Mouse (Mus musculus) hematopoietic stem cell, adult 5-6 weeks (primary cell): ENCODE measurements at regions not wholly inside any gene's neighbourhood (a gene's known extent, or its start where the extent isn't known, plus 50 kb on each side); places are given as distances from the start of the nearest gene placed in this dataset.

Source experiments
- ATAC-seq, 2 experiments: fragments of 125-278 bp in 1 of 2; replicated peaks in 1 of 2; 2 replicates each; pipeline ENCODE4 v1.8.0; 2016 to 2017; ENCODE audit warnings: inconsistent platforms in 2 of 2, mild to moderate bottlenecking in 2 of 2, moderate number of reproducible peaks in 2 of 2, low read depth in 1 of 2, moderate TSS enrichment in 1 of 2; ENCODE audit not compliant: low FRiP score in 2 of 2, poor library complexity in 2 of 2, severe bottlenecking in 2 of 2, insufficient read depth in 1 of 2, low TSS enrichment in 1 of 2

- no peak for ATAC-seq
Measured at GRCm38 (mm10) chr5:119364250-119364649, 306.2 kb upstream of the Tbx3 start.

DNA sequence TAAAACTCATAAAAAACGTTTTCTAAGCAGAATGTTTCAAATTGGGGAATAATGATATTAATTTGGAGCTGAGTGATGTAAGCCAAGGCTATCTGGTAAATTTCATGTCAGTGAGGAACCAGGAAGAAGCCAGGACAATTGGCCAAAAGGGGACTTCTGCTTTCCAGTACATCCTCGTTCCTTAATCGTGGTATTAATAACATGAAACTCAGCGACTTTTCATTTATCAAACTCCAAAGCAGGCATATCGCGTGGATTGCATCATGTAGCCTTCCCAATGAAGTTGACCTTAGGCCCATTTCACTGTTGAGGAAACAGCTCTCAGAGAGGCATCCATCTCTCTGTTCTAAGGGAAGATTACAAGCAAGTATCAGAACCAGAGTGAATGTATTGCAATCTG, 305.3 kb upstream of the Tbx3 start:
- ATAC-seq = no peak

- ATAC-seq = no peak
Measured at GRCm38 (mm10) chr5:119366296-119366695, 304.2 kb upstream of the Tbx3 start.

- ATAC-seq = no peak
Measured at GRCm38 (mm10) chr5:119370481-119370880, 300.0 kb upstream of the Tbx3 start.

- ATAC-seq = peak in 1 of 2 experiments; percentile 6; a peak in 1 of 4 replicates
Measured at GRCm38 (mm10) chr5:119370931-119371330, 299.5 kb upstream of the Tbx3 start.

GRCm38 (mm10) chr5:119373774-119374700, 296.4 kb upstream of the Tbx3 start:
- no peak for ATAC-seq

- ATAC-seq = no peak
Measured at GRCm38 (mm10) chr5:119374861-119375260, 295.6 kb upstream of the Tbx3 start.

DNA sequence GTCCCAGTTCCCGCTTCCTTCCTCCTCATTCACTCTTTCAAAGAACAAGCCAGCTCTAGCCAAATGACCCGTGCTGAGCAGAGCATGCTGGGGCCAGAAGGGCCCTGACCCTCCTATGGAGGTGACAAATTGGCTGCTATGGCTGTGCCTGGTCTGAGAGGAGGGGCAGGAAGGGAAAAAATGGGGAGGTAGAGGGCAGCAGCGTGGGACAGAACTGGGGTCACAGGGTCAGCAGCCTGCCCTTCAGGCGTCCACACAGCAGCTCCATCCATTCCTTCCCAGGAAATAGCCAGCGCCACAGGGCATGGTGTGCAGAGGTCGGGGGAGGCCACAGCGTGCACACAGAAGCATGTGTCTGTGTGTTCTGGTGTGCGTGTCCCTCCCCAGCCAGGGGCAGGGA, 292.2 kb upstream of the Tbx3 start:
- ATAC-seq = no peak

- no peak for ATAC-seq
Measured at GRCm38 (mm10) chr5:119379915-119380432, 290.5 kb upstream of the Tbx3 start.

- no peak for ATAC-seq
Measured at GRCm38 (mm10) chr5:119381495-119381894, 289.0 kb upstream of the Tbx3 start.

DNA sequence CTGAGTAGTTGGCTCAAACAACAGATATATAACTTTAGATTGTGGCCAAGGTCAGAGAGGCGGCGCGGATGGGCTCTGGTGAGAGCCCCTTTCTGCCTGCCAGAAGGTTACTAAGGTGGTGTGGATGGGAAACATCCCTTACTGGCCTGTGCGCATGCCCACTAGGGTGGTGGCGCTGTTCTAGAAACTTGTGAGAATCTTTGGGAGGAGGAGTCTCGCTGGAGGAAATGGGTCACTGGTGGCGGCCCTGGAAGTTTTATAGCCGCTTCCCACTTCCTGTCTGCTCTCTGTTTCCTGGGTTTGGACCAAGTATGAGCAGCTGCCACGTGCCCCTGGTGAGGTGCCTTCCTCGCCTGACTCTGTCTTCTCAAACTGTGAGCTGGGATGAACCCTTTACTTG, 285.0 kb upstream of the Tbx3 start:
- no peak for ATAC-seq

DNA sequence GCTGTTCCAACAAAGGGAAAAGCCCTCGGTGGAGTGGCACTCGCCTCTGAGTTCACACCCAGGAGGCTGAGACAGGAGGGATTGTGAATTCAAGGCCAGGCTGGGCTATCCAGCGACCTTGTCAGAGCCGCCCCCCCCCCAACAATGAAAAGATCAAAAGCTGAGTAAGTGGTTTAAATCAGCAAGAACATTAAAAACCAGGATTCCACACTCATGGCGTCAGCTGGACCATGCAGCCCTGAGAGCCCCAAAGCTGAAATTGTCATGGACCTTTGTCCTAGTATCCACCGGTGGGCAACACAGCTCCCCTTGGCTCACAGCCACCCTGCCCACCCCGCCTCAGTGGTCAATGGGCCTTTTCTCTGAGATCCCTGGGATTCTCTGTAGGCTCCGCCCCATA, 283.6 kb upstream of the Tbx3 start:
- ATAC-seq = no peak

DNA sequence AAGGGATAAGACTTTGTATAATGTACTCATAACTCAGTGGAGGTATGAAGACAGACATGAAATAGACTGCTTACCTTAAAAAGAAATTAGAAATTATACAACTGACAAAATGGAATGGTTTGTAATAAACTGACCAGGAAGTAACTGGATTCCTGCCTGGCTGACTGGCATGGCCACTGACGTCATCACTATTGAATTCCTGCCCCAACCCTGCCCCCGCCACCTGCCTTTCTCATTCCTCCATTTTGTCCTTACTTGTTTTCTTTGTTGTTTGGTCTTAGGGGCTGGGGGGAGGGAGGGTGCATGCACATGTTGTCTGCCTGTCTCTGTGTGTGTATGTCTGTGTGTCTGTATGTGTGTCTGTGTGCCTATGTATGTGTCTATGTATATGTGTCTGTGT, 283.2 kb upstream of the Tbx3 start:
- no peak for ATAC-seq

DNA sequence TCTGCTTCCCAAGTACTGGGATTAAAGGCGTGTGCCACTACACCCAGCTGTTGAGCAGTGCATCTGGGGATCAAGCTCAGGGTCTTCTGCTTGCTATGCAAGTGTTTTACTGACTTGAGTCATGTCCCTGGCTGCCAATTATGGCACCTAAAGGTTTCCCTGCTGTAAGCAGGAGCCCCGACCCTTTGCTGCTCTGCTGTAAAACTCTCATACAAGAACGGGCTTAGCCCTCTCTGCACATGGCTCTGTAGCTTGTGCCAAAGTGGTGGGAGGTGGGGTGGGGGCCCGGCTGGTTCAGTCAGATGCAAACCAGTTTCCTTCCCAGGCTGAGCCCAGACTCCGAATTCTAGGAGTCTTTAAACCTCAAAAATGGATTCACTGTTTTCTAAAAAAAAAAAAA, 281.6 kb upstream of the Tbx3 start:
- ATAC-seq = no peak

GRCm38 (mm10) chr5:119389384-119389783, 281.1 kb upstream of the Tbx3 start:
- no peak for ATAC-seq

DNA sequence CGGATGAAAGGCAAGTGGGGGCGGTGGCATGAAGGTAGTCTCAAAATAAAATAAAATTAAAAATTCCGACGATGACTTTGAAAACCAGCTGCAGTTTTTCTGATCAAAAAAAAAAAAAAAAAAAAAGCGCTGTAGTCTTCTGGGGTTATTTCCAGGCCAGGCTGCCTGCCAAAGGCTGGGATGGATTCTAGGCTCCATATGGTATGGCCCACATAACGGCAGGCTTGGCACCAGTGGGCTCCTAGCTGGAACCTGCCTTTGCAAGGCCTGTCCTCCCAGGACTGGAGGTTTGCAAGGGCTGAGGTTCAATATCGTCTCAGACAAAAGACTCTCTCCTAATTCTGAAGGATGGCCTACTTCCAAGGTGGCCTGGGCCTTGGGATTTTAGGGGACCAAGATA, 280.6 kb upstream of the Tbx3 start:
- no peak for ATAC-seq

GRCm38 (mm10) chr5:119398475-119398874, 272.0 kb upstream of the Tbx3 start:
- no peak for ATAC-seq

DNA sequence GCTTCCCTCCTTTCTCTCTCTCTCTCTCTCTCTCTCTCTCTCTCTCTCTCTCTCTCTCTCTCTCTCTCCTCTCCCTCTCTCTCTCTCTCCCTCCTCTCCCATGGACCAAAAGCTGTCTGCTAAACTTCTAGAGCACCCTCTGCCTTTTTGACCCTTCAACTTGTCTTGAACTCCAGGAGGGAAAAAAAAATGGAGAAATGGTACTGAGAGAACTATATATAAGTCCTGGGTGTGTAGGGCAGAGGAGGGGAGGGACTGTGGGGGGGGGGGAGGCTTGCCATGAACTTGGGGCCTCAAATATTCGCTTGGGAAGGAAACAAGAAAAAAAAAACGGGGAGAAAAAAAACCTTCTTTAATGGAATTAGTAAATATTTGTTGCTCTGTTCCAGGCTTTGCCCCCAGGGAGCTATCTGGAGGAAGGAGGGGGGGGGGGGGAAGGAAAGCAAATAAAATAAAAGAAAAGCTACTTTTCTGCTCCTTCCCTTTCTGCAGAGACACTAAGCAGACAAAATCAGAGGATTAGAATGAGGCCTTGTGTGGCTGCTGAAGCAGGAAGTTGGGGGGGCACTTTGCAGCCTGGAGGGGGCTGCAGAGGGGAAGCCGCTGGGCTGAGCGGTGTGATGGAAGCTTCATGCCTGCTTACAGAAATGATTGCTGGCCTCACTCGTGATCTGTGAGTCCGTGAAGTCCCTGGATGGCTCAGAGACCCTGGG, 270.1 kb upstream of the Tbx3 start:
- peak in 1 of 2 experiments; percentile 70; a peak in 2 of 4 replicates for ATAC-seq
